Mouse (Mus musculus) lung, embryonic 15.5 days (tissue): Measurements from ENCODE around the gene Prickle4. TPM values are rescaled to one million over a fixed set of nuclear protein-coding genes. Genes with fewer than 3 reads are reported as not detected.
"Not testable (repeated sequence)": the region's sequence is repeated elsewhere in the genome, so short reads cannot be mapped to it uniquely, and the experiment has no call there.

Experiments
- ATAC-seq: fragments of 200-750 bp; cut with Nextera tagmentation; 2 replicates; pipeline ENCODE4 v1.8.0; 2017; ENCODE audit warnings: moderate number of reproducible peaks, borderline replicate concordance; ENCODE audit not compliant: low FRiP score, low TSS enrichment; ENCODE audit errors: extremely low read depth
- H3K27ac ChIP-seq: fragments of 300-500 bp; sonication (generic); 2 replicates; pipeline ENCODE4 v1.5.1; 2015; ENCODE audit warnings: moderate library complexity, mild to moderate bottlenecking, inconsistent platforms
- H3K27me3 ChIP-seq: fragments of 300-500 bp; sonication (generic); 2 replicates; pipeline ENCODE4 v1.6.1; 2015; ENCODE audit warnings: inconsistent platforms
- H3K36me3 ChIP-seq: fragments of 300-500 bp; sonication (generic); 2 replicates; pipeline ENCODE4 v1.6.1; 2015; ENCODE audit warnings: inconsistent platforms
- H3K4me1 ChIP-seq: fragments of 300-500 bp; sonication (generic); 2 replicates; pipeline ENCODE4 v1.6.1; 2015; ENCODE audit warnings: inconsistent platforms
- H3K4me2 ChIP-seq: fragments of 300-500 bp; sonication (generic); 2 replicates; pipeline ENCODE4 v1.6.1; 2015; ENCODE audit warnings: inconsistent platforms, mild to moderate bottlenecking, moderate library complexity
- H3K4me3 ChIP-seq: fragments of 300-500 bp; sonication (generic); 2 replicates; pipeline ENCODE4 v1.5.1; 2015; ENCODE audit warnings: mild to moderate bottlenecking, inconsistent platforms
- H3K9ac ChIP-seq: fragments of 300-500 bp; sonication (generic); 2 replicates; pipeline ENCODE4 v1.6.1; 2015; ENCODE audit warnings: inconsistent platforms
- H3K9me3 ChIP-seq: fragments of 300-500 bp; sonication (generic); 2 replicates; pipeline ENCODE4 v1.6.1; 2016; ENCODE audit warnings: inconsistent platforms
- WGBS: fragments of 180-500 bp; shearing (Covaris S2); methylation state at CpG from one replicate; pipeline ENCODE4 v1.1.7; 2015; 5-methylcytosine and 5-hydroxymethylcytosine counted together
- polyA plus RNA-seq: library from polyadenylated mRNA; unstranded; fragments of >200 nt; fragmentation: Nextera tagmentation; extraction: Ambion mirVana; gene quantifications from 2 replicates; pipeline ENCODE4 v1.2.1, GENCODE M21; 2015

Gene Prickle4
- polyA plus RNA-seq, 1 experiment from 2014 or later: 0.86 TPM

DNA sequence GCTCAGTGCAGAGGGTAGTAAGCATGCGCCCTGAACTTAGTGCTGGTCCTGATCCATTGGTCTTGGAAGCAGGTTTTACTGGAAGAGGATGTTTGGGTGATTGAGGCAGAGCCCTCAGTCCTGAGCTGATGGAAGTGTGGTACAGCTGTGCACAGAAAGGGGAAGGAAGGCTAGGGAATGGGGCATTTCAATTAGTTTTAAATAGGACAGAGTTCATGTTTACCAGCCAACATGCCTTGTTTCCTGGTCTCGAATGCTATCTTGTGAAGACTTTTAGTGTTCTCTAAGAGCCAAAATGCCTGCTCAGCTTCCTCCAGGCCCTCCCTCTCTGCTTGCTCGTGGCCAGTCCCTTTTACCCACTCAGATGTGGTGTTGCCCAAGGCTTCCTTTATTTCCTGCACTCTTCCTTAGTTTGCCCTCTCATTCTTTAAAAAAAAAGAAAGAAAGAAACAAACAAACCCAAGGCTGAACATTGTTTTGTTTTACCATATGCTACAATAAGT, 35.7 kb downstream of the Prickle4 start:
- WGBS: 74% methylated on average over 3 of the region's 3 CpGs

DNA sequence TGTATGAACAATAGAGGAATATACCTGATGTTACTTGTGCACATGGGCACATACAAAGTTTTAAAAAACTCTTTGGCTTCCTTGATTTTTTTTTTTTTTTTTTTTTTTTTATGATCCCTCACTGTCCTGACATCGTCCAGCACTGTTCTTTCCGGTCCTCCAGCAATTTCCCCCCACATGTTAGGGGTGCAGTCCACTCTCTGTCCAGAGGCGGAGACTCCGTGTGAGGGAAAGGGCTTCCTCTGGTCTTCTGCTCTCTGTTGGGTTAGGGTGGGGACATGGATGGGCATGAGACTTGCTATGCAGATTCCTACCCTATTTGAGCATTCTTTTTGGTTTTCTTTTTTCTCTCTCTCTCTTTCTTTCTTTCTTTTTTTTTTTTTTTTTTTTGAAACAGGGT, 36.6 kb downstream of the Prickle4 start:
- Histone ChIP-seq H3K9me3 (no peaks in the 10 kb centered on the region), H3K4me2 (no peak overlapping the region), H3K27ac (no peak overlapping the region), H3K27me3 (no peaks in the 10 kb centered on the region), H3K4me3 (no peak overlapping the region), H3K36me3 (no peaks in the 10 kb centered on the region), H3K4me1 (no peaks in the 10 kb centered on the region), H3K9ac (no peak overlapping the region)
- WGBS: 82% methylated on average over 4 of the region's 4 CpGs
- no peak for ATAC-seq

More for the DNA sequence above, 35.7 kb downstream of the Prickle4 start:
- ATAC-seq: no peak
- Histone ChIP-seq H3K36me3 (no peaks in the 10 kb centered on the region), H3K4me2 (no peak overlapping the region), H3K4me1 (no peaks in the 10 kb centered on the region), H3K27me3 (no peaks in the 10 kb centered on the region), H3K4me3 (no peak overlapping the region), H3K27ac (no peak overlapping the region), H3K9ac (no peak overlapping the region), H3K9me3 (no peaks in the 10 kb centered on the region)

DNA sequence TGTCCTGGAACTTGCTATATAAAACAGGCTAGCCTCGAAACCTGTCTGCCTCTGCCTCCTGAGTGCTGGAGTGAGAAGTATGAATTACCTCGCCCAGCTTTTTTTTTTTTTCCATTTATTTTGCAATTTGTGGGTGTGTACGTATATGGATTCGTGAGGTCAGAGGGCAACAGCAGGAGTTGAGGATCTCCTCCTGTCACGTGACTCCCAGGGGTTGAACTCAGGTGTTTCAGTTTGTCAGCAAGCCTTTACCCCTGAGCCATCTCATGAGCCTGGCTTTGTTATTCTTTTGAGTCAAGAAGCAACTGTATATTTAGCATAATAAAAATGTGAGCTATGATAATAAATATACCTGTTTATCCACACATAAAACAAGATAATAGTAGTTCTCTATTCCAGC, 38.8 kb downstream of the Prickle4 start:
- Histone ChIP-seq H3K27ac (no peak overlapping the region), H3K27me3 (no peaks in the 10 kb centered on the region), H3K9ac (no peak overlapping the region), H3K4me1 (no peaks in the 10 kb centered on the region), H3K4me3 (no peak overlapping the region), H3K36me3 (no peaks in the 10 kb centered on the region), H3K9me3 (no peaks in the 10 kb centered on the region), H3K4me2 (no peak overlapping the region)
- 71% methylated on average over 5 of the region's 5 CpGs for WGBS
- no peak for ATAC-seq

DNA sequence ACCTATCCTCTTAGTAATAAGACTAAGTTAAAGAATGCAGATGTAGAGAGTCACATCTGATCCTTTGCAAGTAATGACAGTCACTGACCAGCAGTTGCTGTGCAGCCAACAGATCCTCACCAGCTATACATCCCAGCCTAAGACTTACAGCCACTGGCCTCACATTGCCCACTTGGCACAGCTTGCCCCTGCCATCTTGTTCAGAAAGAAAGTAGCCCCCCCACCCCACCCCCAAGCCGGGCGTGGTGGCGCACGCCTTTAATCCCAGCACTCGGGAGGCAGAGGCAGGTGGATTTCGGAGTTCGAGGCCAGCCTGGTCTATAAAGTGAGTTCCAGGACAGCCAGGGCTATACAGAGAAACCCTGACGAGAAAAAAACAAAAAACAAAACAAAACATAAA, 40.2 kb downstream of the Prickle4 start:
- H3K9ac ChIP-seq, H3K27ac ChIP-seq, H3K9me3 ChIP-seq, H3K36me3 ChIP-seq, H3K27me3 ChIP-seq, H3K4me3 ChIP-seq, H3K4me1 ChIP-seq, ATAC-seq, H3K4me2 ChIP-seq: not testable (repeated sequence)
- WGBS: 91% methylated on average over 8 of the region's 8 CpGs

DNA sequence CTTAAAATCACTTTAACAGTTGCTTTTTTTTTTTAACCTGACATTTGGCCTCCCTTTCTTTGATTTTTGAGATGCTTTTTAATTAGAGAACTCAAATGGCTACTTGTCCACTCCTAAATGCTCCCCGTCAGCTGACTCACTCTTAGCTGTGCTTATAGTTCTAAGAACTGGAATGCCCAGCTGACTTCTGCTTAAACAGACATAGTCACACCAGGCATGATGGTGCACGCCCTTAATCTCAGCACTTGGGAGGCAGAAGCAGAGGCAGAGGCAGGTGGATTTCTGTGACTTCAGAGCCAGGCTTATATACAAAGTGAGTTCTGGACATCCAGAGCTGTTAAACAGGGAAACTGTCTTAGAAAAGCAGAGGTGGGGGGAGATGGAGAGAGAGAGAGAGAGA, 42.6 kb downstream of the Prickle4 start:
- no peak for ATAC-seq
- H3K27ac ChIP-seq: no peak overlapping the region
- no peaks in the 10 kb centered on the region for H3K4me1 ChIP-seq
- H3K36me3 ChIP-seq: no peaks in the 10 kb centered on the region
- H3K9me3 ChIP-seq: no peaks in the 10 kb centered on the region
- H3K4me3 ChIP-seq: no peak overlapping the region
- WGBS: 77% methylated on average over 2 of the region's 2 CpGs
- no peaks in the 10 kb centered on the region for H3K27me3 ChIP-seq
- H3K9ac ChIP-seq: no peak overlapping the region
- no peak overlapping the region for H3K4me2 ChIP-seq

DNA sequence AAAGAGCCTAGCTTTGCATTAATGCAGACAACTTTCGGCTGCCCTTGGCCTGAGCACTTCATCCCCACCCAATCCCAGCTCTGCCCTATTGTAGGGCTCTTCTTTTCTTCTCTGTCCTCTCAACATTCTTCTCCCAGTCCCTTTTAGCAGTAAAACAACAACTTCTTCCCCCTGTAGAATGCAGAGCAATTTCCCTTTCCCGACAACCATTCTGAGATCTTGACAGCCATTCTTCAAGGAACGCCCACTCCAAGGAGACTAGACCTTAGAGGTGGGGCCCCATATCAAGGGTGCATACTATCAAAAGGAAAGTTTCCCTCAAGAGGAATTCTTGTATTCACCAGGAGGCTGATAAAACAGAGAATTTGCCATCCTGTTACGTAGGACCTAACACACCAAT, 45.6 kb downstream of the Prickle4 start:
- H3K9ac ChIP-seq: no peak overlapping the region

DNA sequence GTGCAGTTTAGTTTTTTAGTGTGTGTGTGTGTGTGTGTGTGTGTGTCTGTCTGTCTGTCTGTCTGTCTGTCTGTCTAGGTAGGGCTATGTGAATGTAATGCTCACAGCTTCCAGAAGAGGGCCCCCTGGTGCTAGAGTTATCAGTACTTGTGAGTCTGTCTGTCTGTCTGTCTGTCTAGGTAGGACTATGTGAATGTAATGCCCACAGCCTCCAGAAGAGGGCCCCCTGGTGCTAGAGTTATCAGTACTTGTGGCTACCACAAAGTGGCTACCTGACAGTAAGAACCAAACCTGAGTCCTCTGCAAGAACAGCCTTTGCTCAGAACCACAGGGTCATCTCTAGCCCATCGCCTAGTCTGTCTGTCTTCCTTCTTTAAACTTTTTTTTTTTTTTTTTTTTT, 47.9 kb downstream of the Prickle4 start:
- no peak overlapping the region for H3K4me3 ChIP-seq
- H3K4me1 ChIP-seq: no peaks in the 10 kb centered on the region
- no peak overlapping the region for H3K9ac ChIP-seq
- no peak for ATAC-seq
- 63% methylated on average over 1 of the region's 1 CpGs for WGBS
- no peak overlapping the region for H3K4me2 ChIP-seq
- H3K9me3 ChIP-seq: no peaks in the 10 kb centered on the region
- H3K27ac ChIP-seq: no peak overlapping the region
- no peaks in the 10 kb centered on the region for H3K36me3 ChIP-seq
- no peaks in the 10 kb centered on the region for H3K27me3 ChIP-seq

More for the DNA sequence above, 45.6 kb downstream of the Prickle4 start:
- Histone ChIP-seq H3K27ac (no peak overlapping the region), H3K4me2 (no peak overlapping the region), H3K36me3 (no peaks in the 10 kb centered on the region), H3K9me3 (no peaks in the 10 kb centered on the region), H3K4me1 (no peaks in the 10 kb centered on the region), H3K27me3 (no peaks in the 10 kb centered on the region), H3K4me3 (no peak overlapping the region)
- 59% methylated on average over 4 of the region's 4 CpGs for WGBS
- ATAC-seq: no peak

DNA sequence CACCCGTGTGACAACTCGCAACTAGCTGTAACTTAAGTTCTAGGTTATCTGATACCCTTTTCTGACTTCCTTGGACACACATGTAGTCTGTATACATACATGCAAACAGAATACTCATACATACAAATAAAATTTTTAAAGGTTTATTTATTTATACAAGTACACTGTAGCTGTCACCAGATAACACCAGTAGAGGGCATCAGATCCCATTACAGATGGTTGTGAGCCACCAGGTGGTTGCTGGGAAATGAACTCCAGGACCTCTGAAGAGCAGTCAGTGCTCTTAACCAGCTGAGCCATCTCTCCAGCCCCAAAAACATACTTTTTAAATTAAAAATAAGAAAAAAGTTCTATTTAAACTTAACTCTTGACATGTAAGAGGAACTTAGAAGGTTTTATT, 51.5 kb downstream of the Prickle4 start:
- Histone ChIP-seq H3K27me3 (no peaks in the 10 kb centered on the region), H3K9me3 (no peaks in the 10 kb centered on the region), H3K4me3 (no peak overlapping the region), H3K4me2 (no peak overlapping the region), H3K9ac (no peak overlapping the region), H3K36me3 (no peaks in the 10 kb centered on the region), H3K27ac (no peak overlapping the region), H3K4me1 (no peaks in the 10 kb centered on the region)
- WGBS: 77% methylated on average over 2 of the region's 2 CpGs
- ATAC-seq: no peak

Other genes starting within 250 kb of the Prickle4 start
- gene Taf8, start 192.4 kb downstream of the Prickle4 start, polyA plus RNA-seq: 25.6 and 32.3 TPM in 2 replicates
- 286 and 294 TPM in 2 replicates for gene Ccnd3, start 189.7 kb downstream of the Prickle4 start, polyA plus RNA-seq
- 21.9 and 22.9 TPM in 2 replicates for gene Bysl, start 83.2 kb downstream of the Prickle4 start, polyA plus RNA-seq
- 47.8 and 50.3 TPM in 2 replicates for gene Med20, start 83.2 kb downstream of the Prickle4 start, polyA plus RNA-seq
- 0.35 and 1.7 TPM in 2 replicates for gene Gm20517, start 83.1 kb downstream of the Prickle4 start, polyA plus RNA-seq
- gene Usp49, start 64.0 kb downstream of the Prickle4 start, polyA plus RNA-seq: 4.2 and 4.3 TPM in 2 replicates
- gene Tomm6, start 6.3 kb downstream of the Prickle4 start, polyA plus RNA-seq: 385 and 422 TPM in 2 replicates
- gene Frs3, start 5.7 kb downstream of the Prickle4 start, polyA plus RNA-seq: 5.6 and 6.5 TPM in 2 replicates
- 0.35 and 0.45 TPM in 2 replicates for gene Gm21981, start 281 bp downstream of the Prickle4 start, polyA plus RNA-seq
- 14.2 and 15.7 TPM in 2 replicates for gene Pgc, start 32.1 kb upstream of the Prickle4 start, polyA plus RNA-seq
- gene Tfeb, start 42.3 kb upstream of the Prickle4 start, polyA plus RNA-seq: 12.9 and 14.7 TPM in 2 replicates
- gene Mdfi, start 140.0 kb upstream of the Prickle4 start, polyA plus RNA-seq: 19.3 and 20.6 TPM in 2 replicates
- 23.7 and 24.1 TPM in 2 replicates for gene Foxp4, start 229.9 kb upstream of the Prickle4 start, polyA plus RNA-seq